Mouse (Mus musculus): ENCODE results near the gene Cars.

DNA sequence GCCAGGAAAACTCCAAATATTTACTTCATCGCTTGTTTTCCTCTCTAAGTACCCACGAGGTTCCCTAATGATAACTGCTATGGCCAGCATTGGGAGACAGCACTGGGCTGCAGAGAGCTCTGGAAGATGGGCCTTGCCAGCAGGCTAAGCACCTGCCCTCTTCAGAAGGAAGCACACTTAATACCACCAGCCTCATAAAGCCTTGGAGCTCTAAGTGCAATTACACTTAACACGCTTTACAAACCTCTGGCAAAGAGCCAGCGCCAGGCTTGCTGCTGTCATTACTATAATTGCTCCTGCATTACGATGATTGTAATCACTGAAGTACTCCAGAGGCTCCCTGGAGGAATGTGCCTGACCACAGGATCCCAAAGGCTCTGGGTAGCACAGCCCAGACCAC lies 5.0 kb downstream of the Cars start:
- TF ChIP-seq MAX (IDR thresholded peaks at IDR 0.05; ENCODE audit: low read length) (no peak), GATA1 (IDR thresholded peaks at IDR 0.05; ENCODE audit: low read depth, low read length) (no peak), ZC3H11A (IDR thresholded peaks at IDR 0.05; ENCODE audit: low read depth, low read length) (no peak), E2F4 (IDR thresholded peaks at IDR 0.05; ENCODE audit: borderline replicate concordance, low read depth, low read length) (no peak), POLR2A (IDR thresholded peaks at IDR 0.05; ENCODE audit: control insufficient read depth in 1 of 2, insufficient read depth in 1 of 2, low read depth in 1 of 2, low read length in 2 of 2, poor library complexity in 1 of 2) (no peak), CTCF (IDR thresholded peaks at IDR 0.05 in 2 of 3, conservative IDR thresholded peaks at IDR 0.05 in 1 of 3; ENCODE audit: control insufficient read depth in 1 of 3, insufficient read depth in 1 of 3, low read depth in 2 of 3, low read length in 3 of 3, poor library complexity in 1 of 3, severe bottlenecking in 1 of 3) (no peak), EP300 (IDR thresholded peaks at IDR 0.05; ENCODE audit: low read depth in 1 of 2, low read length in 2 of 2) (no peak), ZMIZ1 (IDR thresholded peaks at IDR 0.05; ENCODE audit: low read depth, low read length) (no peak), MAFK (IDR thresholded peaks at IDR 0.05; ENCODE audit: borderline replicate concordance, low read depth, low read length) (no peak), MXI1 (IDR thresholded peaks at IDR 0.05; ENCODE audit: low read depth, low read length) (no peak)
